Mouse (Mus musculus) monocyte, adult 2 months (primary cell): ENCODE measurements around the gene Zbtb32.

Experiments
- DNase-seq, 2 experiments: peaks; one replicate each; pipeline ENCODE4 v3.0.0; 2022; ENCODE audit warnings: low spot score in 2 of 2, low read depth in 1 of 2

The Zbtb32 gene

DNA sequence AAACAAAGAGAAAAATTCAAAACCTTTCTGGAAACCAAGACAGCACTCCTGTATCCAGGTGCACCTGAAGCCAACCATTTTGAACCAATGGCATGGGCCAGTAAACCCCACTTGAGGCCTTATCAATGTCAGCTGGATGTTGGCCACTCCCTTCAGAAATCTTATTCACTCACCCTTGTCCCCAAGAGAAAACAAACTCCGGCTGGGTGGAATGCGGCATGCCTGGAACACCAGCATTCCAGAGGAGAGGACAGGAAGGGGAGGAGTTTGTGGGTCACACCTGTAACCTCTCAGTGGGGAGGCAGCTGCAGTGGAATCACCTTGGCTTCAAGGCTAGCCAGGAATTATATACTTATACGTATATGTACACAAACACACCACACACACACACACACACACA lies 3.9 kb upstream of the Zbtb32 start:
- DNase-seq = no peak

DNA sequence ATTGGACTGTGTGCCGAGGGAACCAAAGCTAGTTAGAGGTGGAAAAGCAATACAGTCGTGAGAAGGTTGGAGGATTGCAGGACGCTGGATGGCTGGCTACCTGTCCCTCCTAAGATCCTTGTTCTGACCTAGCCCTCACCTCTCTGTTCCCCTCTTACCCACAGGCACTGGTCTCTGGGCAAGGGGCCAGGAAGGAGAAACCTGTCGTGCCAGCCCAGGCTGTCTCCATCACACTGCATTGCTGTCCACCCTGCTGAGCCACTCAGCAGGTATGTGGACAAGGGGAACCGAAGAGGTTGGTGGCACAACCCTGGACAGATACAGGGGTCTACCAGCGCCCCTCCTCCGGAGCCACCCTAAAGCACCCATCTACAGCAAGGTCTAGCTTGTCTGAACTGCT lies 1.9 kb upstream of the Zbtb32 start:
- no peak for DNase-seq

DNA sequence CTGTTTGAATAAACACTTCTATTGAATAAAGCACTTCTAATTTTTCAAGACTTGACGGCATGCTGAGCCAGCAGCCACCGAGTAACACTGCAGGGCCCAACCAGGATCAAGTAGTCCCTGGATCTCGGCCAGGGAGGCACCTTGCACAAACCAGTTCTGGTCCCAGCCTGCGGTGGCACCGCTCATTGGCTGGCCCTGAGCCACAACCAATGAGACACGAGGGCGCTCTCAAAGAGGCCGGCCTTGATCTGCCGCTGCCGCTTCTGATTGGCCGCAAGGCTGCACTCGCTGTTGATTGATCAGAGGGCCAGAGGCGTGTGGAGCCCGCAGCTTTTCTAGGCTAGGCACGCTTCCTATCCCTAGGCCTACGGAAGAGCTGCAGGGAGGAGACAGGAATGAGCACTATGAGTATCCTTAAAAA lies 1.2 kb upstream of the Zbtb32 start:
- peak; percentile 21 to 26 for DNase-seq

DNA sequence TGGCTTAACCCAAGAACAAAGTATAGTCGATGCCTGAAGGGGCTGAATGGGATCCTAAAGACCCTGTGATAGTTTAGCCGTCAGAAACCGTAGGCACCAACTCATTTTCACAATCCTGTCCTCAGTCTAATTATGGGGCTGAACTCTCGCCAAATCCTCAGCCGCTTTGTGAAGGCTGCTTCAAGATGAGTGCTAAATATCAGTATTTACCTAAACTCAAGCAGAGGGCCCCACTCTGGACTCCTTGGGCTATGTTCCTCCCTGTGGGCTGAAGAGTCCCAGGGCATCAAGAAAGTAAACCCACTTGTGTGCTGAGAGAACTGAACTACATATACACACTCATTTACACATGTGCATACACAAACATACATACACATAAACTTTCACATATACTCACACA lies 1.9 kb downstream of the Zbtb32 start:
- DNase-seq = no peak

DNA sequence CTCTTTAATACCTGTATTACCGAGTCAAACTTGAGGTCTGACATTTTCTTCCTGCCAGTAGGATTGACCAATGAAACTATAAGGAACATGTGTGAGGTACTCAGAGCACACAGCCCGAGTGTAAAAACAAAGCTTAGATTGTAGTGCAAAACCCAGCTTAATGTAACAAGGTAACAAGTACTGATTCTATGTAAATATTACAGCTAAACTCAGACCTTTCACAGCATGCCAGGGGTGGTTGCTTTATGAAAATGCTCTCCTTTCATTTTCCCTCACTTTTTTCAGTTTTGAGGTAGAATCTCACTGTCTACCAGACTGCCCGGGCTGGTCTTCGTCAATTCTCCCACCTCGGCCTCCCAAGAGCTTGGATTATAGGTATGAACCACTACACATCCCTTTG lies 2.6 kb downstream of the Zbtb32 start:
- no peak for DNase-seq

DNA sequence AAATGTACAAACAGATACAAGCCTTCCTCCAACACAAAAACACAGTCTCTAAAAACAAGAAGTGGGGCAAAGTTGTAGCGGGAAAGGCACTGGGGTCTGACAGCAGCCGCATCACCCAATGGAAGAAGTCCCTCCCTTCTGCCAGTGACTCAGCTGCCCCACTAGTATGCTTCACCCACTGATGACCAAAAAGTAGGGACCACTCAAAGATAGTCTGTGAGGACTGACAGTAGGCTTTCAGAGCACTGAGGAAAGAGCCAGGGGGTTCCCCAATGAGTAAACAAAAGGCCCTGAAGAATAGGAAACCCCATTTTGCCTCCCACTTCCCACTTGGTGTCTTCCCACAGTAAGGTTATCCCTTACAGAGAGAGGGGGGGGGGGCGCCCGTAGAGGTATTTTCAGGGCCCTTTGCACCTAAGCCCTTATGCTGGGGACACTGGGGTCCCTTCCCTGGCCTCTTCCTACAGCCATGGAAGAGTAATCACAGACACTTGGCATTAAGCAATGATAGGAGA lies 4.1 kb downstream of the Zbtb32 start:
- DNase-seq = no peak

DNA sequence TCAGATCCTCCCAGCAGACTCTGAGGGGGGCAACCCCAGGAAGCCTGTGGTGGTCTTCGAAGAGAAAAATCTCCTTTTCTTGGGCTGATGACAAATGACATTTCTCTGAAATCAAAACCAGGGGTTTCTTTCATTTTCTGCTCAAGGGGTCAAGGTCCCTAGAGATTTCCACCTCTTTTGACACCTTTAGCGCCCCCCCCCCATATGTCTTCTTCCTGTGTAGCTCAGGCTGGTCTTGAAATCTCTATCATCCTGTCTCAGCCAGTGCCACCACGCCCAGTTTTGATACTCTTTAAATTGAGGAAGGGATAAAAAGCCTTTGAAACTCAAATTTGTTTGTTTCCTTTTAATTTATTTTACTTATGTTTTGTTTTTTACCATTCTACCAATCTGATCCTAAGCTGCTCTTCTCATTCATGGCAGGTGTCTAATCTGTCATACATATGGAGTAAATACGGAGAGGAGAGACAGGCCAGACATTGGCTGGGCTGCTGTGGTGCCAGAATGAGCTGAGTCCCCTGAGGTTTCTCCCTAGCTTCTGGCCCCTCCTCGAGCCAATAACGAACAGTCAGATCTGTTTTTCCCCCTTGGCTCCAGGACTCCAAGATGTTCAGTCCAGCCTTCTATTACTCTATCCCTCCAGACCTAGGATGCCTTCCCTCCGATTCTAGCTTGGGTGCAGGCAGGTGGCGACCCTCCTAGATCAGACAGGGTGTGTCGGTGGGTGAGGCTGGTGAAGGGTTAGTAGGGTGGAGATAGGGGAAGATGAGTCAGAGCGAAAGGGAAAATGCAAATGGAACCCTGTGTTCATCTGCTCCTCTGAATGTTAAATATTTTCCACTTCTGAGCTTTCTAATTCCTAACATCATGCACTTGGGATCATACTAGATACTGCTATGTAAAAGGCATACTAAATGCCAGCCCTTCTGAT lies 4.9 kb downstream of the Zbtb32 start:
- no peak for DNase-seq

DNA sequence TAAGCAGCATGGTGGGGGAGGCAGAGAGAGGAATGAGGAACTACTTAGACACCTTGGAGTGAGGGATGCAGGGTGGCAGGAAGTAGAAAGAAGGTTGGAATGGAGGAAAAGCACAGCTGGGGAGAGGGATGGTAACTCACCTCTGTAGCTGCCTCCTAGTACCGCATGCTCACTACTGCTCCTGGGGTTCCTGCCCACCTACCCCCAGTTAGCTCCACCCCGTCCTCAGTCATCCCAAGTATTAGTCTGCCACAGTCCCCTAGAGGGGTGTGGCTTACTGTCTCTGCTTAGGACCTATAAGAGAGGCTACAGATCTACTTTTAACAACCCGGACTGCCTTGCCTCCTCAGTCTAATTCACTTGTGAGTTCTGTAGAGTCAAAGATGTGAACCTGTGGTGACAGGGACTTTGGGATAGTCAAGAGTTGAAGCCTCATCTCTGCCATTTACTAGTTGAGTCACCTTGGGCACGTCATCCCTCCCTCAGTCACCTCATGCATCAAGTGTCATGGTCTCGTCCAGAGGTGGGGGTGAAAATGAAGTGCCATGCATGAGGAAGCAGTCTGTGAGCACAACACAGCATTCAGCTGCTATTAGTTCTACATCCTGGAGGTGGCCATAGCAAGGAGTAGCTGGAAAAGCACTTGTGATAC lies 5.8 kb downstream of the Zbtb32 start:
- DNase-seq = no peak

DNA sequence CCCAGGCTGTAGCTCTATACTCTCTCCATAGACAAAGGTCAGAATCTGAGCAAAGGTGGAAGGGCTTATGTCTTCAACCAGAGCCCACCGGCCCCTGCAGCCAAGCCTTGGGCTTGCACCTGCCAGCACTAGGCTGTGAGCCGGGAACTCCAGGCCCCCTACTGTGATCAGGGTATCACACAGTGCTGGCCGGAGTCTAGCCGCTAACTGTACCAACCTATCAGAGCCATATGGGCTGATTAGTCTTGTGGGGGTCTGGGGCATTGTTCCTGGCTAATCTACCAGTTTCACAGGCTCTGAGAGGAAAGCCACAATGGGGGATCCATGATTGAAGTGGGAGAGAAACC lies 7.1 kb downstream of the Zbtb32 start:
- DNase-seq = no peak

DNA sequence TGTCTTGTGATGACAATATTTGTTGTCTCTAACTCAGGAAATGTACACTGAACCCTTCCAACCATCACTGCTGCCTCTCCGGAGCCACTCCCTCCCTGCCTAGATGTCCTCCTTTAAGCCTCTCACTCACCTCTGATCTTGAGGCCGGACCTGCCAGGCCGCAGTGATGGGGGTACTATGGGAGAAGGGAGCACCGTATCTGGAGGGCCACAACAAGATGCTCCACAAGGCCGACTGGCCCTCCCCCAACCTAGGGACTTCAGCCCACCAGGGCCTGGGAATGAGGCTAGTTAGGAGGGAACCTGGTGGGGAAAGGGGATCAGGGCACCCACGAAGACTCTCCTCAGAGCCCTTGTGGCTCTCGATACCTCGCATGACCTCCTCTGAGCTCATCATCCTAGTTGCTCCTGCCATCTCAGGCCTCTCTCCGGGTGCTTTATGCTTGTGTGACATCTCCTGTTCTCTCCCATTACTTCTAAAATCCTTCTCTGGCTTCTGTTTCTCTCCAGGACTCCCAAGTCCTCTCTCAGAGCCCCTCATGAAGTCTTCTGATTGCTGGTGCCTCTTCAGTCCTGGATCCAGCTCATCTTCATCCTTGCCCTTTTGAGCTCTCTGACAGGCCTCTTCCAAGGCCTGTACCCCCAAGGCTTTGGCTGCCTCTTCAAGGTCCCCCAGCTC lies 7.6 kb downstream of the Zbtb32 start:
- DNase-seq = no peak

DNA sequence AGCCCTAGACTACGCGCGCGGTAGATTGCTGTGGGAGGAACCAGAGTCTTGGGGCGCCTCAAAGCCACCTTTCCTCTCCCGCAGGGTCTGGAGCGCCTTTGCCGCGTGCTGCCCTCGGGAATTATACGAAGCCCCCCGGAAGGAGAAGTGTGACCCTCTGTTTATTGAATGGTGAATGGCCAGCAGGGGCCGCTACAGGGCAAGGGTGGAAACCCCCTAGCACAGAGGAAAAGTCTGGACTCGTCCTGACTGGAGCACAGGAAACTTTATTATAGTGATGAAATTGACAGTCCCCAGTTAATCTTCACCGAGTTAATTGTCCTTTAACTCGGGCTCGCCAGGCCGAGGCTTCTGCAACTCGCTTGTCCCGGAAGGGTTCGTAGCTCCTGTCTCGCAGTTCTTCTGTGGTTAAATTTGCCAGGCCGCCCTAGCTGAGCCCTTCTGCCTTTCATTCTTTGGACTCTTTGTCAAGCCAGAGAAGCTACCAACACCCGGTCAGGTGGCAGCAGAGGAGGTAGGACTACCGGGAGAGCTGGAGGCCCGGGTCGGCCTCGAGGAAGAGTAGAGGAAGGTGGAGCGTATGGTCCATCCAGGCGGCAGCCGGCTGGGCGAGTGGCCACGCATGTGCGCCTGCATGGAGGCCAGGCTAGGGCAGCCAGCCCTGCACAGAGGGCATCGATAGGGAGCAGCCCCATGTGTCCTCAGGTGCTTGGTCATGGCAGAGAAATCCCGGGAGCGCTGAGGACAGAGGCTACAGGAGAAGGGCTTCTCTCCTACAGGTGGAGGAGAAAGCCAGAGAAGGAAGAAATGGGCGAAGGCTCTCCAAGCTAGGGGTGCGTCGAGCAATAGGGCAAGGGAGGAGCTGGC lies 9.0 kb downstream of the Zbtb32 start:
- peak in 1 of 2 experiments; percentile 55 for DNase-seq

DNA sequence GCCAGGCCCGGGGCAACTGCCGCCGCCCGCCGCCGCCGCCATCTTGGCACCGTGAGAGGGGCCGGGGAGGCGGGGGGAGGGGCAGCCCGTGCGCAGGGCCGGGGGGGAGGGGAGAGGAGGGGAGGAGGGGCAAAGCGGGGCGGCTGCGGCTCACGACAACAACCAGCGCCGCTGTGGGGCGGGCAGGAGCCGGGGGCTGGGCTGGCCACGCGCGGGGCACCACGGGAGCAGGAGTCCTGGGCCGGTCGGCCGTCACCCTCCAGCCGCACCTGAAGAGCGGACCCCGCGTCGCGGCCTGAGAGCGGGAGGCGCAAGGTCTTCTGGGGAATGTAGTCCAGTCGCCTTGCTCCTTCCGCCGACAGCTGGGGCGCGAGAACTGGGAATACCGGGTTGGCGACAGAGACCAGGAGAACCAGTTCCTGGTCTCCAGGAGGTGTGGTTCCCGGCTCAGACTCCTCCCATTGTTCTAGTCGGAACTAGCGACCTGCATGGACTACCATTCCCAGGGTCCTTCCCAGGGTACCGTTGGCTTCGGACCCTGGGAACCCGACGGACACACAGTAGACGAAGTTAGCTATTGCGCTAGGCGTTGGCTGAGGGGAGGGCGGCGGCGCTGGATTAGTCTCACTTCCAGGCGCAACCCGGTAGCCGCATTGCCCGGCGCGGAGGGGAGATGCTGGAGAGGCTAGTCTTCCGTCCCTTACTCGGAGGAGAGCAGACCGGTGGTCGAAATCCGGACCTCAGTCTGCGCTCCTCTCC lies 9.9 kb downstream of the Zbtb32 start, which contains the start of gene Kmt2b:
Gene Kmt2b, minus strand, starts transcription at position 51 of the 759 bp plus-strand sequence.
- peak; percentile 79 to 85 for DNase-seq

DNA sequence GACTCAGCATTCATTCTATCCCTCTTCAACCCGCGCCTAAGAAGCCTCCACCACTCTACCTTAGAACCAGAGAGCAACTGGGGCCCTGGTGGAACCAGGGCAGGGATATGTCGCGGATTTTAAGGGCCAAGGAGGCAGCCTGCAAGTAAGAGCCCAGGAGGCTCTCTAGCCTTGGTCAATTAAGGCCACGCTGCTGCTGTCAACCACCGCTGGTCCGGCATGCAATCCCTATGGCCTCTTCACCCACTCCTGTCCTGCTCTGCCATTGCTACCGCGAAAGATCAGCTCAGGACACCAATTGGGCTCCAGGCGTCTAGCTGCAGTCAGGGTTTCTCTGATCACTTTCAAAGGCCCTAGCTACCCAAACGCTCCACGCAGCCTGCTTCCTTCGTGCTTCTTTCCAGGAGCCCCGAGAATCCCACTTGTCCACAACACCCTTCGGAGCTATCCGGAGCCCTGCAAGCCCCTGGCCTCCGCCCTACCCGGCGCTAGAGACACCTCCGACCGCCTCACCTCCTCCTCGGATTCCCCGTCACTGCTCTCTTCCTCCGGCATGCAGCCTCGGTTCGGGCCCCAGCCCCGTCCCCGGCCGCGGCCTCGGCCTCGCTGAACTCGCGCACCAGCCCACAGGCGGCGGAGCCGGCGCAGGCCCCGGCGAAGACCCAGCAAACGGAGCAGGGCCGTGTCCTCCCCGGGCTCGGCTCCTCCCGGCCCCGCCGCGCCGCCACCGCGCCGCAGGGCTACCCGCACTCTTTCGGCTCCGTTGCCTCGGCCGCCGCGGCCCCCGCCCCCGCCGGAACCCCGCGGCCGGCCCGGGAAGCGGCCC lies 10.7 kb downstream of the Zbtb32 start:
- peak in 1 of 2 experiments; percentile 34 for DNase-seq

DNA sequence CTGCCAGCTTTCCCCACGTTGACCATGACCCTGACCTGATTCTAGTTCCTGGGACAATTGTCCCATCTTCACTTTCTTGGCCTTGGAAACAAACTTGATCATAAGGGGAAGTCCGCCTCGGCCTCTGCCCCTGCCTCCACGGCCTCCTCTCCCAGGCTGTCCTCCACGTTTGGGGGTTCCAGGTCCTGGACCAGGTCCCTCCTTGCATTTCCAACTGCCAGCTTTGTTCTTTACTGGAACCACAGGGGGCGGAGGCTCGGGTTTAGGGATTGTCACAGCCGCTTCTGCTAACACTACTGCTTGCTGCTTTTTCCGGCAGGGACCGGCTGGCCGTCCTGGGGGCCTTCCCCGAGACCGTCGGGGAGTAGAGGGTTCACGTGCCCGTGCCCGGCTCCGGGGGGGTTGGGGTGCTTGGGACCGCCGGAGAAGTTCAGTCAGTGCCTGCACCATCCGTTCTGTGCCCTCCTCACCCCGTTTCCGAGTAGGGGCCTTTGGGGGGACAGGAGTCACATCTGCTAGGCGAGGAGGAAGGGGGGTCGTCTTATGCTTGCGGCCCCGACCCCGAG lies 12.2 kb downstream of the Zbtb32 start:
- no peak for DNase-seq

DNA sequence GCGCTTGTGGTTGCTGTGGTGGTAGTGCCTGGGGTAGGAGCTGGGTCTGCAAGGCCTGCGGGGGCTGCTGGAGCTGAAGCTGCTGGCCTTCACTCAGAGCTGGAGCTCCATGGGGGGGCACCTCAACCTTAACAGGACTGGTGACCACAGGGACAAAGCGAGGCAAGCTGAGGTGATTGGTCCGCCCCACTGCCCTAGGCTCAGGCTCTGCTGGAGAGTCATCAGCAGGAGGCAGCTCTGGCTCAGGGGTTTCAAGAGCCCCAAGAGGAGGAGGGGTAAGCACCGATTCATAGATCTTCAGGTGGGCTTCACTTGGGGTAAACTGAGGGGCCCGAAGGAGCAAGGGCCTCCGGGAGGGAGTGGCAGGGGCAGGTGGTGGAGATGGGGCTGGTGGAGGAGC lies 13.5 kb downstream of the Zbtb32 start:
- DNase-seq = no peak

DNA sequence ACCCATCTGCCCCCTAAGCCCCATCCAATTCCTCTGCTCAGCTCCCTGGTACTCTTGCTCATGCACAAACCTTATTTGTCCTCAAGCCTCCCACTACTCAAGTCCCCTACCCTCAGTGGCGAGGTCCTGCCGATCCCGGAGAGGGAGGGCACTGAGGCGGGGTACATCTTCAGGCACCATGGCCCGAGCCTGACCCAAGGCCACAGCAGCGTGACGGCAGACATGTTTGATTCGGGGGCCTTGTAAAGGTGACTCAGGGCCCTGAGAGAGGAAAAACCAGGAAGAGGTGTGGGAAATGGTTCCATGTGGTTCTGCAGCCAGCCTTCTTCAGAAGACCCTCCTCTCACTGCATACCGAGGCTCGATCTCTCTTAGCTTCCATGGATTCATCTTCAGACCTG lies 14.4 kb downstream of the Zbtb32 start:
- no peak for DNase-seq

DNA sequence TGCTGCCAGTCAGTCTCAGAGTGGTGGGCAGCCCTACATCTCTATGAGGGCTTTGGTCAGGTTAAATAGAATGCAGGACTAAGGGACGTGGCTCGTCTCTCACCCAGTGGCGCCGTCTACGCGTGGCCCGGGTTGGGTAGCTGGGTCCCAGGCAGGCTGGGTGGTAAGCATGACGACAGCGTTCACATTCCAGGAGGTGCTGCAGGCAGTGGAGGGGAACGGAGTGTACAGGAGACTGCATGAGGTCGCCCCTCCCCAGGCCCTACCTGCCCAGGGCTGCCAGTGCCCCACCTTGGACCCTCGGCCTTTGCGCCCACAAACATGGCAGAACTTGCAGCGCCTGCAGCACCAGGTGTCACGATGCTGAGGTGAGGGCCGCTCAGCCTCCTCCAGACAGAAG lies 17.2 kb downstream of the Zbtb32 start:
- no peak for DNase-seq

DNA sequence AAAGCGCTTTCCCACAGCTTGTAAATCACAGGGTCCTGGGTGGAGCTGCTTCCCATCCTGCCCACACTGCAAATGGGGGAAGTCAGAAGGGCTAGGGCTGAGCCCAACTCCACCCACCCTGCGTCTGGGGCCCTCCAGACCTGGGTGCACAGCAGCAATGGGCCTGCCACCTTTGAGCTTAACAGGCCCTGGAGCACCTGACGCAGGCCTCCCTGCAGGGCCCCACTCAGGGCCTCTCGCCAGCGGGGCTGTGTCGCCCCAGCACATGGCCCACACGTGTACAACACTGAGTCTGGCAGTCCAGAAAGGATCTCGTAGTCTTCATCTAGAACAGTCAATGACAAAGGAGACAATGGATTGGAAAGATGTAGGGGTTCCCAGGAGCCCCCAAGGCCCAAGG lies 18.8 kb downstream of the Zbtb32 start:
- DNase-seq = no peak

DNA sequence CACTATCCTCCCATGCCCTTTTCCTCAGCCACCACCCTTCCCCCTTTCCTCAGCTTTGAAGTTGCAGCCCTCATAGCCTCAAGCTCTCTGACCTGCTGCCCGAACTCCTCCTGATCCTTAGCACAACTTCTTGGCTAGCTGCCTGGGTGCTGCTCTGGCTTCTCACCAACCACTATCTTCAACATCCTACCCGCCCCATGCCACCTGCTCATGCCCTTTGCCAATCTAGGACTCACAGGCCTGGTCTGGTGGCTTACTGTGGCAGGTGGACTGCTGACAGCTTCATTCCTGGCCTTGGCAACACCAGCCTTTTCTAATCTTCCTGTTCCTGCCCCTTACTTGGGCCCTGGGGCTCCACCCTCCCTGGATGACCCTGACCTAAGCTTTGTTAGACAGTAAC lies 25.7 kb downstream of the Zbtb32 start:
- DNase-seq = no peak
